Mouse (Mus musculus) MEL (cell line): ENCODE measurements at regions not wholly inside any gene's neighbourhood (a gene's known extent, or its start where the extent isn't known, plus 50 kb on each side); places are given as distances from the start of the nearest gene placed in this dataset.

ENCODE experiments used
- DNase-seq: peaks from one replicate; pipeline ENCODE4 v3.0.0; 2011; ENCODE audit warnings: low read depth, low spot score
- H3K27ac ChIP-seq: 2 replicates; pipeline ENCODE4 v1.5.1; 2012; ENCODE audit warnings: low read depth, mild to moderate bottlenecking, control low read depth, low read length, moderate library complexity; ENCODE audit not compliant: control insufficient read depth
- H3K27me3 ChIP-seq, 2 experiments: fragments of 150-350 bp in 1 of 2; sonication (generic) in 1 of 2; 2 replicates each; pipeline ENCODE4 v1.6.1; 2012; ENCODE audit warnings: low read length in 2 of 2, mild to moderate bottlenecking in 2 of 2, improper control_type of control experiment in 1 of 2, moderate library complexity in 1 of 2; ENCODE audit not compliant: insufficient read depth in 2 of 2, control insufficient read depth in 1 of 2
- H3K36me3 ChIP-seq, 2 experiments: 2 replicates each; pipeline ENCODE4 v1.6.1; 2012 to 2014; ENCODE audit warnings: low read length in 2 of 2, improper control_type of control experiment in 1 of 2, inconsistent platforms in 1 of 2, mild to moderate bottlenecking in 1 of 2; ENCODE audit not compliant: insufficient read depth in 2 of 2, control insufficient read depth in 1 of 2
- H3K4me1 ChIP-seq, 2 experiments: fragments of 150-350 bp in 1 of 2; sonication (generic) in 1 of 2; 2 replicates each; pipeline ENCODE4 v1.6.1; 2012; ENCODE audit warnings: low read length in 2 of 2, improper control_type of control experiment in 1 of 2, mild to moderate bottlenecking in 1 of 2; ENCODE audit not compliant: insufficient read depth in 2 of 2, control insufficient read depth in 1 of 2
- H3K4me3 ChIP-seq, 2 experiments: fragments of 150-350 bp in 1 of 2; sonication (generic) in 1 of 2; 2 replicates each; pipeline ENCODE4 v1.5.1; 2012; ENCODE audit warnings: low read depth in 2 of 2, low read length in 2 of 2, mild to moderate bottlenecking in 2 of 2, moderate library complexity in 2 of 2, control low read depth in 1 of 2, improper control_type of control experiment in 1 of 2; ENCODE audit not compliant: control insufficient read depth in 1 of 2, insufficient read depth in 1 of 2
- H3K79me2 ChIP-seq: 2 replicates; pipeline ENCODE4 v1.6.1; 2012; ENCODE audit warnings: mild to moderate bottlenecking, low read length, moderate library complexity; ENCODE audit not compliant: control insufficient read depth, poor library complexity, insufficient read depth
- H3K9ac ChIP-seq: 2 replicates; pipeline ENCODE4 v1.6.1; 2012; ENCODE audit warnings: low read depth, mild to moderate bottlenecking, control low read depth, low read length, moderate library complexity; ENCODE audit not compliant: control insufficient read depth, poor library complexity, severe bottlenecking
- H3K9me3 ChIP-seq: fragments of 150-350 bp; sonication (generic); replicated peaks from 2 replicates; pipeline ENCODE4 v1.6.1; 2012; ENCODE audit warnings: mild to moderate bottlenecking, low read length, improper control_type of control experiment, moderate library complexity; ENCODE audit not compliant: insufficient read depth
- BHLHE40 ChIP-seq: IDR thresholded peaks from 2 replicates; pipeline ENCODE4 v1.6.1; 2012; ENCODE audit warnings: low read depth, mild to moderate bottlenecking, inconsistent platforms, low read length, improper control_type of control experiment, borderline replicate concordance
- CHD1 ChIP-seq: IDR thresholded peaks from 2 replicates; pipeline ENCODE4 v1.6.1; 2012; ENCODE audit warnings: low read depth, mild to moderate bottlenecking, inconsistent platforms, low read length, improper control_type of control experiment
- CHD2 ChIP-seq: IDR thresholded peaks from 2 replicates; pipeline ENCODE4 v1.6.1; 2011; ENCODE audit warnings: low read length, improper control_type of control experiment
- CTCF ChIP-seq, 3 experiments: IDR thresholded peaks in 2 of 3; conservative IDR thresholded peaks in 1 of 3; 2 replicates each; pipeline ENCODE4 v1.5.1; 2011 to 2012; ENCODE audit warnings: low read length in 3 of 3, low read depth in 2 of 3, mild to moderate bottlenecking in 2 of 3, improper control_type of control experiment in 1 of 3, inconsistent platforms in 1 of 3, mixed read lengths in 1 of 3, moderate library complexity in 1 of 3; ENCODE audit not compliant: control insufficient read depth in 1 of 3, insufficient read depth in 1 of 3, poor library complexity in 1 of 3, severe bottlenecking in 1 of 3
- E2F4 ChIP-seq: IDR thresholded peaks from 2 replicates; pipeline ENCODE4 v1.6.1; 2011; ENCODE audit warnings: low read depth, low read length, improper control_type of control experiment, borderline replicate concordance
- ELF1 ChIP-seq: IDR thresholded peaks from 2 replicates; pipeline ENCODE4 v1.6.1; 2014; ENCODE audit warnings: low read depth, mild to moderate bottlenecking, inconsistent platforms, low read length, improper control_type of control experiment, moderate library complexity
- ETS1 ChIP-seq: IDR thresholded peaks from 2 replicates; pipeline ENCODE4 v1.6.1; 2012; ENCODE audit warnings: low read depth, mild to moderate bottlenecking, inconsistent platforms, low read length, improper control_type of control experiment, moderate library complexity
- GABPA ChIP-seq: IDR thresholded peaks from 2 replicates; pipeline ENCODE4 v1.6.1; 2012; ENCODE audit warnings: low read depth, mild to moderate bottlenecking, inconsistent platforms, low read length, improper control_type of control experiment, moderate library complexity
- GATA1 ChIP-seq: IDR thresholded peaks from 2 replicates; pipeline ENCODE4 v1.6.1; 2011; ENCODE audit warnings: low read depth, low read length, improper control_type of control experiment
- KAT2A ChIP-seq: conservative IDR thresholded peaks from 2 replicates; pipeline ENCODE4 v1.6.1; 2012; ENCODE audit warnings: low read depth, low read length, improper control_type of control experiment, inconsistent platforms
- MAFK ChIP-seq: IDR thresholded peaks from 2 replicates; pipeline ENCODE4 v1.6.1; 2011; ENCODE audit warnings: low read depth, mild to moderate bottlenecking, low read length, improper control_type of control experiment, borderline replicate concordance
- MAX ChIP-seq: IDR thresholded peaks from 2 replicates; pipeline ENCODE4 v1.6.1; 2011; ENCODE audit warnings: low read length, improper control_type of control experiment
- MAZ ChIP-seq: IDR thresholded peaks from 2 replicates; pipeline ENCODE4 v1.6.1; 2012; ENCODE audit warnings: low read depth, mild to moderate bottlenecking, inconsistent platforms, low read length, improper control_type of control experiment
- MEF2A ChIP-seq: IDR thresholded peaks from 2 replicates; pipeline ENCODE4 v1.6.1; 2014; ENCODE audit warnings: low read depth, mild to moderate bottlenecking, inconsistent platforms, low read length, improper control_type of control experiment; ENCODE audit not compliant: poor library complexity, insufficient replicate concordance, severe bottlenecking; ENCODE audit errors: extremely low read depth
- MXI1 ChIP-seq: IDR thresholded peaks from 2 replicates; pipeline ENCODE4 v1.6.1; 2011; ENCODE audit warnings: mild to moderate bottlenecking, low read depth, low read length, improper control_type of control experiment
- MYB ChIP-seq: IDR thresholded peaks from 2 replicates; pipeline ENCODE4 v1.6.1; 2011; ENCODE audit warnings: mild to moderate bottlenecking, low read depth, low read length, improper control_type of control experiment
- MYC ChIP-seq: IDR thresholded peaks from 2 replicates; pipeline ENCODE4 v1.6.1; 2011; ENCODE audit warnings: low read depth, mild to moderate bottlenecking, low read length, improper control_type of control experiment, moderate library complexity
- NRF1 ChIP-seq: IDR thresholded peaks from 2 replicates; pipeline ENCODE4 v1.6.1; 2014; ENCODE audit warnings: low read depth, mild to moderate bottlenecking, inconsistent platforms, low read length, improper control_type of control experiment, moderate library complexity; ENCODE audit not compliant: poor library complexity, insufficient read depth, severe bottlenecking
- POLR2AphosphoS2 ChIP-seq: IDR thresholded peaks from 2 replicates; pipeline ENCODE4 v1.6.1; 2011; ENCODE audit warnings: low read length, improper control_type of control experiment
- POLR2AphosphoS5 ChIP-seq: IDR thresholded peaks from 2 replicates; pipeline ENCODE4 v1.6.1; 2012; ENCODE audit warnings: low read depth, borderline replicate concordance, mild to moderate bottlenecking, inconsistent platforms, low read length, moderate library complexity, mixed read lengths
- RCOR1 ChIP-seq: IDR thresholded peaks from 2 replicates; pipeline ENCODE4 v1.6.1; 2012; ENCODE audit warnings: low read depth, mild to moderate bottlenecking, inconsistent platforms, low read length, improper control_type of control experiment
- SIN3A ChIP-seq: IDR thresholded peaks from 2 replicates; pipeline ENCODE4 v1.6.1; 2012; ENCODE audit warnings: low read length, improper control_type of control experiment, inconsistent platforms
- TAL1 ChIP-seq: IDR thresholded peaks from 2 replicates; pipeline ENCODE4 v1.6.1; 2012; ENCODE audit warnings: mild to moderate bottlenecking, inconsistent platforms, low read length, moderate library complexity, mixed read lengths
- TBP ChIP-seq: IDR thresholded peaks from 2 replicates; pipeline ENCODE4 v1.8.0; 2011; ENCODE audit warnings: low read depth, low read length, improper control_type of control experiment
- TCF12 ChIP-seq: IDR thresholded peaks from 2 replicates; pipeline ENCODE4 v1.6.1; 2014; ENCODE audit warnings: low read depth, mild to moderate bottlenecking, inconsistent platforms, low read length, improper control_type of control experiment, moderate library complexity
- UBTF ChIP-seq: IDR thresholded peaks from 2 replicates; pipeline ENCODE4 v1.6.1; 2012; ENCODE audit warnings: low read depth, mild to moderate bottlenecking, inconsistent platforms, low read length, improper control_type of control experiment, moderate library complexity, borderline replicate concordance; ENCODE audit not compliant: insufficient read depth
- ZC3H11A ChIP-seq: IDR thresholded peaks from 2 replicates; pipeline ENCODE4 v1.6.1; 2012; ENCODE audit warnings: low read depth, mild to moderate bottlenecking, inconsistent platforms, low read length, improper control_type of control experiment
- ZNF384 ChIP-seq: IDR thresholded peaks from 2 replicates; pipeline ENCODE4 v1.6.1; 2012; ENCODE audit warnings: low read depth, mild to moderate bottlenecking, inconsistent platforms, low read length, improper control_type of control experiment

- no peaks in the 10 kb centered on the region for H3K36me3 ChIP-seq
- H3K4me1 ChIP-seq: no peaks in the 10 kb centered on the region
- no peaks in the 10 kb centered on the region for H3K79me2 ChIP-seq
- H3K9me3 ChIP-seq: no peaks in the 10 kb centered on the region
- no peak overlapping the region for H3K27ac ChIP-seq
- TF ChIP-seq CHD1 (no peak), KAT2A (no peak), MAX (no peak), MAZ (no peak), TCF12 (no peak), E2F4 (no peak), MYC (no peak), ELF1 (no peak), TBP (no peak), MXI1 (no peak), ZC3H11A (no peak), UBTF (no peak), MEF2A (no peak), POLR2AphosphoS5 (no peak), GABPA (no peak)
- H3K27me3 ChIP-seq: no peaks in the 10 kb centered on the region
- H3K9ac ChIP-seq: no peak overlapping the region
- H3K4me3 ChIP-seq: no peak overlapping the region
- no peak for DNase-seq
Measured at GRCm38 (mm10) chr9:41498326-41498725, 336.8 kb upstream of the Ubash3b start.

- Histone ChIP-seq H3K9me3 (no peaks in the 10 kb centered on the region), H3K27ac (no peak overlapping the region), H3K36me3 (no peaks in the 10 kb centered on the region), H3K27me3 (no peaks in the 10 kb centered on the region), H3K4me1 (no peaks in the 10 kb centered on the region), H3K79me2 (no peaks in the 10 kb centered on the region), H3K9ac (no peak overlapping the region), H3K4me3 (no peak overlapping the region)
- no peak for DNase-seq
- TF ChIP-seq MAFK: no peak
- no peak for TF ChIP-seq GABPA
- TF ChIP-seq NRF1: no peak
- TF ChIP-seq MYB: no peak
- TF ChIP-seq RCOR1: no peak
- no peak for TF ChIP-seq TBP
- no peak for TF ChIP-seq MYC
- TF ChIP-seq KAT2A: no peak
- TF ChIP-seq ETS1: no peak
- no peak for TF ChIP-seq ZC3H11A
- no peak for TF ChIP-seq ZNF384
- no peak for TF ChIP-seq CHD1
- no peak for TF ChIP-seq POLR2AphosphoS2
- TF ChIP-seq BHLHE40: no peak
- no peak for TF ChIP-seq CTCF (IDR thresholded peaks at IDR 0.05 in 2 of 3, conservative IDR thresholded peaks at IDR 0.05 in 1 of 3; ENCODE audit: control insufficient read depth in 1 of 3, insufficient read depth in 1 of 3, low read depth in 2 of 3, low read length in 3 of 3, poor library complexity in 1 of 3, severe bottlenecking in 1 of 3)
- no peak for TF ChIP-seq TAL1
- TF ChIP-seq SIN3A: no peak
- TF ChIP-seq CHD2: no peak
- no peak for TF ChIP-seq GATA1
Measured at GRCm38 (mm10) chr9:41490112-41490511, 328.6 kb upstream of the Ubash3b start.
